Mouse (Mus musculus) megakaryocyte, embryonic 14.5 days (primary cell): ENCODE measurements around the gene Rere.
A peak's percentile ranks its signal among the peaks of the same experiment; 100 is the strongest.

ENCODE experiments used
- FLI1 ChIP-seq: IDR thresholded peaks from 2 replicates; pipeline ENCODE4 v1.6.1; 2012; ENCODE audit warnings: low read length, inconsistent platforms, mixed read lengths
- GATA1 ChIP-seq: IDR thresholded peaks from 3 replicates; pipeline ENCODE4 v1.6.1; 2012; ENCODE audit warnings: mixed read lengths, low read length, inconsistent platforms, borderline replicate concordance

- TF ChIP-seq GATA1 (peak; percentile 81; the same call in 1 of the 3 replicates), FLI1 (no peak)
Observed at GRCm38 (mm10) chr4:150461427-150462189, 180.2 kb downstream of the Rere start.
